Mouse (Mus musculus) brain, adult 10 weeks (tissue): ENCODE measurements around the gene Prpf38a. TPM values are rescaled to one million over a fixed set of nuclear protein-coding genes. Genes with fewer than 3 reads are reported as not detected.

Source experiments
- polyA plus RNA-seq: library from polyadenylated mRNA; stranded (reverse); fragments of 350-450 nt; fragmentation: Illumina TruSeq; extraction: RNeasy Lipid Tissue Mini Kit (QIAGEN cat#74804); gene quantifications from one replicate; pipeline ENCODE4 v1.2.3, GENCODE M21; 2015; ENCODE audit warnings: low read depth, low replicate concordance

Gene Prpf38a
- polyA plus RNA-seq: 41.5 TPM

DNA sequence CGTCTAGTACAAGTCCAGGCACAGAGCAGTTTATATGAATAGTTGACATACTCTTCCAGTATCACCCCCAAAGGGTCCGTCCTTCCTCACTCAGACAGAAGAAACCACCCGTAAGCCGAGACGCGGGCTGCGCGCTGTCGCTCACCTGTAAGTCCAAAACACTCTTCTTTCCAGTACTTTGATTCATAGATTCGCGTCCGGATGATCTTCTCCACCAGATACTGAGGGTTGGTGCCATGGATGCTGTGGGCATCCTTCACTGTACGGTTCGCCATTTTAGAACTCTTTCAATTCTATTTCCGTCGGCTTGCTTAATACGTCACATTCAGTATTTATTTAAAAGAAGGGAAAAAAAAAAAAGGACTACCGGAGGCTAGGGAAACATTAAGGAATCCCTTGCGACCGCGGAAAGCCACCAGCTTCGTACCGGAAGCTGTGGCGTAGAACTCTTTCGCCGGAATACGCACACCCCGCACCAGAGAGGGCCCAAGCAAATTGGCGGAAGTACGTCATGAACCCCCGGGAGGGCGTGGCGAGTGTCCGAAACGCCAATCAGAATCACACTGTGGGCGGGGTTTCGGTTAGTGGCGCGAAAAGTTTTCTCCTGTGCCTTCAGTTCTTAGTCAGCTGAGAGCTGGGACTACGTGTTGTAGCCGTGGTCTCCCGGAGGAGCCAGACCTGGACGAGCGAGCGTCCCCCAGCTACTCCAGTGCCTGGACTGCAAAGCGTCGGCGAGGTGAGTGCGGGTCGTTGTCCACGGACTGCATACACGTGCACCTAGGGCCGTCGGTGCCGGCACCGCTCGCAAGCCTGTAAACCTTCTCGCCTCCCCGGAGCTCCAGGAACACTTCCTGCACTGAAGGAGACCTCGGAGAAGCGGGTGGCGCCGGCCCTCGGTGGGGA lies at the start of gene Prpf38a, which contains the start of gene Orc1:
Prpf38a (minus strand) TSS at position 497 of the 903 bp plus-strand sequence.
Orc1 (plus strand) TSS at position 584 of the 903 bp plus-strand sequence.

DNA sequence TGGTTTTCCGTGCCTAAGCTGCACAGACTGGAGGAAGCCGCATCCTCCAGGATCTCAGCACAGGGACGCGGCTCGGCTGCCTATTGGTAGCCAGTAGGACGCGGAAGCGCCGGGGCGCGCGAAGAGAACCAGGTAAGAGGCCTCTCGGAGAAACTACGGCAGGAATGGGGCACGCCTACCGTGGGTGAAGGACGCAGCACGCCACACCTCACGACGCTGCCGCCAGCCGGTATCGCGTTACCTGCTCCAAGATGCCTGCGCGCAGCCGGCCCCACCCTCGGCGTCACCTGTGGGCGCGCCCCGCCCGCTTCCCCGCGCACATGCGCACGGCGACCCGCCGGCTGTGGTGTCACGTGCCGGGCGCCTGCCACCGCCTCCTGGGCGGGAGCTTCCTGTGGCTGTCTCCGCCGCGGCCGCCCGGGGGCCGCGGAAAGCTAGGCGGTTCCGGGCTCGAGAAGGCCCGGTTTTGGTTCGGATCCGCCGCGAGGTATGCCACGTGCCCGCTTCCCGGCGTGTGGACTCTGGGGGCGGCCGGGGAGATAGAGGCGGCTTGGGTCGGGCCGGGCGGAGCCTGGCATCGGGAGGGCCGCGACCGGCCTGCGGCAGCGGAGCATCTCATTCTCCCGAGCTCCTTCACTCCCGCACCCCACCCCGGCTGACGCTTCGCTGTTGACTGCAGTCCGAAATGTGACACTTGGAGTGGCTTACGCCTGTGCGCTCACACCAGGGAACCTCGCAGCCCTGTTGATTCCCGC lies 40.6 kb upstream of the Prpf38a start, which contains the start of gene Cc2d1b:
Cc2d1b (plus strand) TSS at position 354 of the 755 bp plus-strand sequence.

Other genes with a start within 250 kb of the Prpf38a start
- not detected for gene Shisal2a, start 196.0 kb downstream of the Prpf38a start, polyA plus RNA-seq
- gene Gpx7, start 172.4 kb downstream of the Prpf38a start, polyA plus RNA-seq: 8.4 TPM
- 24.3 TPM for gene Tut4, start 119.9 kb downstream of the Prpf38a start, polyA plus RNA-seq
- gene Orc1, start 87 bp upstream of the Prpf38a start, polyA plus RNA-seq: 0.24 TPM
- 26.5 TPM for gene Cc2d1b, start 40.6 kb upstream of the Prpf38a start, polyA plus RNA-seq
- gene 3110021N24Rik, start 140.3 kb upstream of the Prpf38a start, polyA plus RNA-seq: 0.33 TPM
- 49.9 TPM for gene Zfyve9, start 201.5 kb upstream of the Prpf38a start, polyA plus RNA-seq